Mouse (Mus musculus) lung, adult 18-20 months (tissue): ENCODE results near the gene Trappc3l.
A peak's percentile ranks its signal among the peaks of the same experiment; 100 is the strongest.

Source experiments
- DNase-seq, 2 experiments: peaks; one replicate each; pipeline ENCODE4 v3.0.0; 2022; ENCODE audit warnings: mixed read lengths in 2 of 2

Trappc3l gene

GRCm38 (mm10) chr10:34095964-34096363 is 58.6 kb downstream of the Trappc3l start:
- DNase-seq = no peak

DNA sequence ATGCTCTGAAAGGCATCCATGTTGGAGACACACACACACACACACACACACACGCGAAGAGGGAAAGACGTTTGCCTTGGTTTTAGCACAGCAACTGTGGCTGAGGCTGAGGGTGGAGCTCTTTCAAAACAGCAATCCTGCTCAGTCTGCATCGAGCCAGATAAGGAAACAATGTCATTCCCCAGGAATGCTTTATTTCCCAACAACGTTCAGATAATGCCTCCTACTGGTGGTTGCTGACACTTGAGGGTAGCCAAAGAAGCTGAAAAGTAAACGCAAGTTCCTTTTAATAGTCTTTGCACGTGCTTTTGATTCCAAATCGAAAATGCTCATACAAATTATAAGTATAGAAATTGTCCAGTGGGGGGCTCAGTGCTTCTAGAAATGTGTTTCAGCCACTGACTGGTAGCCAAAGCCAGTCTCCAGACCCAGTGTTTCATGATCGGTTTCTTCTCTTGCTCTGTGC is 59.1 kb downstream of the Trappc3l start, which contains the start of gene Calhm5:
Gene Calhm5, minus strand, starts transcription at position 102 of the 466 bp plus-strand sequence.
- DNase-seq = peak; percentile 56 to 72

GRCm38 (mm10) chr10:34110863-34111465 is 73.6 kb downstream of the Trappc3l start:
- DNase-seq = no peak

DNA sequence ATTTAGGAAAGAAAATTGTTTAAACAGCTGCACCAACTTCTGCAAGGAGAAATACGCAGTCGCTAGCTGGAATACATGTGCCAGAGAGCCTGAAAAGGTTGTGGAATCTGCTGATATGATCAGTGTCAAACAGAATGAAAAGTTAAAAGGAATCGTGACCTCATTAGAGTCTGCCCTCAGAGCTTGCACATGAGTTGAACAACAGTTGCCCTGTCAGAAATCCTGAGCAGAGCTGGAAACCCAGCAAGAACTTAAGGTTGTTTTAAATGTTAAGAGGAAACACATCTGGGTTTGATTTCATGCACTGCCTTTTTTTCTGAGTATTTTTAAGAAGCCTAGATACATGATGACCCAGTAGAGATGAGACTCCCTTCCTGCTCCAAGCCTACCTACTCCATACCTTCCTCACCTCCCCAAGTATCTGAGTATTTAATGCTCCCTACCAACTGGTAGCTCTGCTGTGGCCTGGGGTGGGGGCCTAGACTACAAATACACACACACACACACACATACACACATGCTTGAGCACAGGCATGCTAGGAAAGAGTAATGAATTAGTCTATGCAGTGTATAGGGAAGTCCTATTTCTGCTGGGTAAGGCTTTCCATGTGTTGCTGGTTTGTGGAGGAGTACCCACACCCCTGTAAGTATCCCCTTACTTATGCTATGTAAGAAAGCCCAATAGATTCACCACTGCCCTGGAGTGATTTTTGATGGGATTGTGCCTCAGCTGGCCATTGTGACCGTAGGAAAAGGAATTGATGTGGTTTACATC is 74.8 kb downstream of the Trappc3l start:
- DNase-seq = no peak

GRCm38 (mm10) chr10:34117131-34117530 is 79.7 kb downstream of the Trappc3l start:
- DNase-seq = no peak

DNA sequence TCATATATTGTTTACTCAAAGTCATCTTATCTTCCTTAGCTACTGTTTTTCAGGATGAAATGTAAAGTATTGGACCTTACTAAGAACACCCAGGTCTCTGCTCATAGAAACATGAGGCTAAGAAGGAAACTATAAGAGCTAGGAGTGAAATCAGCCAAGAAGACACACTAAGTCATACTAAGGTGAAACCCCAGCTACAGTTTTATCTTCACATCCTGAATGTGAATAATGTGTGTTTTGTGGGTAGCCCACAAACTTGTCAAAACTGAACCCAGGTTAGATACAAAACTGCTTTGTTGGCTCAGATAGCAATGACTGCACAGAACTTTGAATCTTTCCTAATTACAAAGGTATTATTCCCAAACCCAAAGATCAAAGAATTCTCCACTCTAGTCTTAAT is 80.4 kb downstream of the Trappc3l start:
- no peak for DNase-seq

DNA sequence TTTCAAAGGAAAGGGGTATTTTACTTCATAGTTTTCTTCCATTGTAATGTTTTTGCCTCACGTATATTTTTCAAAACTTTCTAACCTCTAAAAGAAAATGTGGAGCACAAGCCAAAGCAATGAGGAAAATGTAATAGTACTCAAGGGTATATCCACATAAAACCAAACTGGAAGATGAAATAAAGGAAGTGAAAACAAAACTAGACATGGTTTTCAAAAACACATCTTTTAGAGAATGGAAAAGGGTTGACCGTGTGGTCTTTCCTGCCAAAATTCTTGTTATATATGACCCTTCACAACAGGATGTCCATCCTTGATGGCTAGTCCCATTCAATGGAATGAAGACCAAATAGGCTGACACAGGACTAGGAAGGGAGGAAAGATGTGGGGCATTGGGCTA is 81.0 kb downstream of the Trappc3l start:
- no peak for DNase-seq

DNA sequence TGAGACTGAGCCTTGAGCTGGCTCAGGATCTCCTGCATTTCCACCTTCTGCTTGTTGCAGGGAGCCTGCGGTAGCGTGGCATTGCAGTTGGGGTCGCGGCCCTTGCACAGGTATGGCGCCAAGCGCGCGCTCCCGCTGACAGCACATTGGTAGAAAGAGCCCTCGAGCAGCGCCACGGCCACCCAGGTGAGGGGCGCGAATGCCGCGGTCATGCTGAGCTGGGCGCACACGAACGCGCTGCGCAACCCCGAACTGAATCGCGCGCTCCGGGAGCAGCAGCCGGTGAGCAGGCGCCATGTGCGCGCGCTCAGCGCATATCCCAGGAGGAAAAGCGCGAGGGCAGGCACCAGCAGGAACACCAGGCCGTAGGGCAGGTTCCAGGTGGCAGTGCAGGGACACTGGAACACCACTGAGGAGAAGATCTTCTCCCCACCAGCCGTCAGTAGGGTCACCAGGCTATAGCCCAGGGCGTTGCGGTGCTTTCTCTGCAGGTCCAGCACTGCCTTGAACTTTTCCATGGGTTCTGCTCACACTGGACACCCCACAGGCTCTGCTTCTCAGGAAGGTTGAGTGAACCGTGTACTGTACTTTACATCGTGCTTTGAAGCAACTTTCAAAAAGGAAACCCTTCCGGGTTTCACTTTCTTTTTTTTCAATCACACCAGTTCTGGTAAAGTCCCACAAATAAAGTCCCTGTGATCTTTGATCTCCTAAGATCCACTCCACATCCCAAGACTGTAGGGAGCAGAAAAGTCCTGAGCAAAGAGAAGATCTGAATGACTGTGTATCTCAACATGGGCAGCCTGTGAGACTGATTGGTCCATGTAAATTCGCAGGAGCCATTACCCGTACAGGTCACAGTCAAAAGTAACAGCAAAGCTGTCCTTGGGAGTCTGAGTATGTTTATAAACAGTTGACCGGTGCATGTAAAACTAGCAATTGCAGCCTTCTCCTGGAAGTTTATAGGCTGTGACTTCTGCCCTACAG is 90.3 kb downstream of the Trappc3l start, which contains the start of gene Calhm6:
Gene Calhm6, minus strand, starts transcription at position 593 of the 987 bp plus-strand sequence.
- peak in 1 of 2 experiments; percentile 13 for DNase-seq

GRCm38 (mm10) chr10:34128391-34128790 is 91.0 kb downstream of the Trappc3l start:
- peak; percentile 31 to 40 for DNase-seq

DNA sequence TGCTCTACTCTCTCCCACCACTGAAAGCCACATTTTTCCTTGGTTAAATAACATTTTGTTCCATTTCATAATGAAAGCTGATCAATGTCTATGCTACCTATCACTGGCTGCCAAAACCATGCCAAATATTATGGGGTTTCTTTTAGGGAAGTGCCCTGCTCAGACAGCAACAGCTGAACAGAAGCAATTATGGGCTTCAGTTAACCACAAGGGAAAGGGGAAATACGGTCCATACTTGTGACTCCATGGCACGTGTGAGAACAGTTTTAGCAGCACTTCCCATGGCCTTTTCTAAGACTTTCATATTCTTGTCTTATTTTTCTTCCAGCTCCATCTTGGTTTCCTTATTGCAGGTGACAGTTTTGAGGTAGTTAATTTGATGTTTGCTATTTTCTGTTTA is 94.0 kb downstream of the Trappc3l start:
- no peak for DNase-seq

- DNase-seq = no peak
Observed at GRCm38 (mm10) chr10:34136432-34136831, 99.0 kb downstream of the Trappc3l start.

GRCm38 (mm10) chr10:34138027-34138426 is 100.6 kb downstream of the Trappc3l start:
- DNase-seq = no peak

GRCm38 (mm10) chr10:34139768-34140167 is 102.4 kb downstream of the Trappc3l start:
- DNase-seq = peak in 1 of 2 experiments; percentile 31

DNA sequence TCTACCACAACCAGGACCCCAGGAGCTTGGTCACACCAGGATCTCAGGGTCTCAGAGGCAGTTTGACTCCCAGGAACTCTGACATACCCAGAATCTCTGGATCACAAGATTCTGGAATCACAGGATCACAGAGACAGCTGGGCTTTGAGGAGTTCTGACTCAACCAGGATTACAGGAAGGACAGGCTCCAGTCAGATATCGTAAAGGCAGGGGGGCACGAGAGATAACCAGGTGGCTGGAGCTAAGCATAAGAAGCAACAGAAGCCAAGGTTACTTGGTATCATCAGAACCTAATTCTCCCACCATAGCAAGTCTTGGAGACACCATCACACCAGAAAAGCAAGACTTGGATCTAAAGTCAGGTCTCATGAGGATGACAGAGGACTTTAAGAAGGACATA is 104.3 kb downstream of the Trappc3l start:
- DNase-seq = no peak

- no peak for DNase-seq
Observed at GRCm38 (mm10) chr10:34149772-34150171, 112.4 kb downstream of the Trappc3l start.

GRCm38 (mm10) chr10:34150454-34150853 is 113.1 kb downstream of the Trappc3l start:
- no peak for DNase-seq

- no peak for DNase-seq
Observed at GRCm38 (mm10) chr10:34151827-34152226, 114.4 kb downstream of the Trappc3l start.

GRCm38 (mm10) chr10:34155796-34156554 is 118.6 kb downstream of the Trappc3l start:
- no peak for DNase-seq
